Mouse (Mus musculus) ZHBTc4 (cell line): ENCODE results near the gene Caap1.

ENCODE experiments used
- DNase-seq: peaks from one replicate; pipeline ENCODE4 v3.0.0-alpha.2; 2011; ENCODE audit warnings: low read depth, low spot score

Caap1 gene

DNA sequence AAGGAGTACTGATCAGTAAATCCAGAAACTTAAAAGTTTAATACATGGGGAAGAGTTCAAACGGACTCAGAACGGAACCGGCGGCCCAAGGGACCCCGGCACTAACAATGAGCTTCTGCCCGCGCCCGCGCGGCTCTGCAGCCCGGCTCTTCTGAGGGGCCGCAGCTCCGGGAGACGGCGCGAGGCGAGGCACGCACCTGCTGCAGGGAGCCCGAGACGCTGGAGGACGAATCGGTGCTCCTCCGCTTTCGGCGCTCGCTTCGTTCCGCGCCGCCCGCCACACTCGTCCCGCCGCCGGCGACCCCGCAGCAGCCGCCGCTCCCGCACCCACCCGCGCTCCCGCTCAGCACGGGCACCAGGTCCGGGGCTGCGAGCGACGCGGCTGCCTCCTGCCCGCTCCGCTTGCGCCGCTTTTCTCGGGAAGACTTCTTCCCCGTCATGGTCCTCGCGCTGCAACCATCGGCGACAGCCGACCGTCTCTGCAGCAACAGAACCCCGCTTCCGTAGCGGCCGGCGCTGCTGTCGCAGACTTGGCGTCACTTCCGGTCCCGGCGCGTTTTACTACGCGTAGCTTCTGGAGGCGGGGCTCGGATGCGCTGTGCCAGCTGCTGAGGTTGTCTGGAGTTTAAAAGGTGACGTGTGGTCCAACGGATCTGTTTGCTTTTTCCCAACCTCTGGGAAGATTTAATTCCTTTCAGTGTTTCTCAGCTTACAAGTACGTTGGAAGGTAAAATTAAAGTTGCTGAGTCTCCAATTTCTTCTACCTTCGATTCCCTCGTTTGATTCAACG, at the start of gene Caap1, which contains the start of gene Gm10306:
Gene Caap1, minus strand, starts transcription at position 532 of the 790 bp plus-strand sequence.
Gene Gm10306, plus strand, starts transcription at position 282 of the 790 bp plus-strand sequence.
- DNase-seq: peak; percentile 97

GRCm38 (mm10) chr4:94605591-94605990, 49.0 kb upstream of the Caap1 start:
- no peak for DNase-seq

GRCm38 (mm10) chr4:94604452-94605019, 47.9 kb upstream of the Caap1 start:
- no peak for DNase-seq

DNA sequence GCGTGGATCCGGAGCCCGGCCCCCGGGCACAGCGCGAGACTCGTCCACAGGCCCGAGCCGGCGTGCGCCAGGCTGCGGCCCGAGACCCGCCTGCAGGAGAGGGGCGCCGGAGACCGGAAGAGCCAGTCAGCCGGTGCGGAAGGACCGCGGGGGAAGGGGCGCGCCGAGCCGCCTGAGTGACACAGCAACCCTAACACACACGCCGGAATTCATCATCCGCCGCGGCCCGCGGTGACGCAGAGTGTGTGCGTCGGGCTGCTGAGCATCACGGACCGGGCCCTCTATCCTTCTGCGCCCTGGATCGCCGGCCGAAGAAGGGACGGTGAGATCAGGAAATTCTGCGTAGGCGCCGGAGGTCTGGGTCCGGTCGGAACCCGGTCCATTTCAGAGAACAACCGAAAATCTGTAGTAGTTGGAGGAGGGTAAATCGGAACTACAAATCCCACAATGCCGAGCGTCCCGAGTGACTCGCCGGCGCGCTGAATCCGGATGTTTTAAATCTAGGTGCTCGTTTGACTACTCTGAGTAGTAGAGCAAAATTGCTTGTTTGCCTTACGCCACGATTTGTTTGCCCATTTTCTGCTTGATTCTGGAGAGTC, 46.5 kb upstream of the Caap1 start, which contains the start of gene Plaa:
Gene Plaa, minus strand, starts transcription at position 214 of the 599 bp plus-strand sequence.
- DNase-seq: peak; percentile 95

GRCm38 (mm10) chr4:94602496-94603030, 46.0 kb upstream of the Caap1 start:
- no peak for DNase-seq

DNA sequence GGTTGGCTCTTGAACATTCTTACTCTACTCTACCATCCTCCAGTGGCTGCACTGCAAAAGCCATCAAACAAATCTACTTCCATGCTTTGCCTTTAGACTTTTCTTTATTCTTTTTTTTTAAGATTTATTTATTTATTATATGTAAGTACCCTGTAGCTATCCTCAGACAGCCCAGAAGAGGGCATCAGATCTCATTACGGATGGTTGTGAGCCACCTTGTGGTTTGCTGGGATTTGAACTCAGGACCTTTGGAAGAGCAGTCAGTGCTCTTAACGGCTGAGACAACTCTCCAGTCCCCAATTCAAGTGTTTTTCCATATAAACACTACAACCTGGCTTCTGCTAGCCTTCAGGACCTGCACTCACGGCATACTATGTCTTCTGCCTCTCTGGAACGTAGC, 44.8 kb upstream of the Caap1 start:
- peak; percentile 40 for DNase-seq

DNA sequence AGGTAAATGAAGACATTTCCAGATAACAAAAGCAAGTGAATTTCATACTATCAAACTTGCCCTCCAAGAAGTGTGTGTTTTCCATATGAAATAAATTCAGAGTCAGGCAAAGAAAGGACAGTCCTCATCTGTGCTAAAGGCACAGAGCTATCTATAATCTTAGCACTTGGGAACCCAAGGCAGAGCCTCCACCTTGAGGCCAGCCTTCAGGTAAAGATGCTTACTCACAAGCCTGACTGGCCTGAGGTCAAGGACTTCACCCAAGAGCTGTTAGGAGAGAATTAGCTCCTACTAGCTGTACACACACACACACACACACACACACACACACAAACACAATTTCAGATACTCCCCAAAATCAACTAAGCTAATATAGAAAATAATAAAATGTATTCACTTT, 36.1 kb upstream of the Caap1 start:
- DNase-seq: no peak

DNA sequence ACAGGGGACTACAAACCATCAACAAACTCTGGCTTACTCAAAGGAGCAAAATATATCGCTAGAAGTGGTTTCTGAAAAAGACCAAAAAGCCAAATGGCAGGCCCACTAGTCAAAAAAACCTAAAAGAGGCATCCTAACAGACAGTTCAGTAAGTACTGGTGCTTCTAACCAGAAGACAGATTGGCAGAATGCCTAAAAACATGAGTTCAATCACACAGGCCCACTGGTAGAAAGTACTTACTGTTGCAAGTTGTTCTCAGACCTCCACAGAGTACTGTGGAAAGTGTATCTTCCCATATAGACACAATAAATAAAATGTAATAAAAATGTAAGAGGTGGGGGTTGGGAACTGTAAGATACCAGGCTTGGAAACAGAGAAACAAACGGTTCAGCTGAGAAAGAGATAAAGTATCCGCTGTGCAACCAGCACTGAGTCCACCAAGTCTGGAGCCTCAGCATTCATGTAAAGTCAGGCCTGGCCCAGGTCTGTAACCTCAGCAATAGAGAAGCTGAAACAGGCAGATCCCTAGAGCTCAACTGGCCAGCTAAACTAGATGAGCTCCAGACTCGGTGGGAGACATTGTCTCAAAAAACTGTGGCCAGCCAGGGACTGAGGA, 35.3 kb upstream of the Caap1 start:
- DNase-seq: no peak

- DNase-seq: no peak
These were observed 16.1 kb upstream of the Caap1 start for GRCm38 (mm10) chr4:94572677-94573076.

DNA sequence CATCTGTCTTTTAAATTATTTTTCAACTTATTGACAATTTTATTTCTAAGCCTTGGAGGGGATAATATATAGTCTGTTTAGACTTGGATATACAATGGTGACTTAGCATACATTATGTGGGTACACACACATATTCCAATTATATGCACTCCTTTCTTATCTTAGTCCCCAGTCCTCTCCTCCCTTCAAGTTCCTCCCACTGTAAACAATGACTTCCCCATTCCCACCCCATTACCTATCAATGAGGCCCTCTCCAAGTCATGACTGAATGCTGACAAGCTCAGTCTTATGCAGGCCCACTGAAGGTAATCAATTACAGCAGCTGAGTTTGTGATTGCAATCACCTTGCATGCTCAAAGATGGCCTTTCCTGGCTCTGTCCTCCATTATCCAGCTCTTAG, 7.7 kb upstream of the Caap1 start:
- no peak for DNase-seq

DNA sequence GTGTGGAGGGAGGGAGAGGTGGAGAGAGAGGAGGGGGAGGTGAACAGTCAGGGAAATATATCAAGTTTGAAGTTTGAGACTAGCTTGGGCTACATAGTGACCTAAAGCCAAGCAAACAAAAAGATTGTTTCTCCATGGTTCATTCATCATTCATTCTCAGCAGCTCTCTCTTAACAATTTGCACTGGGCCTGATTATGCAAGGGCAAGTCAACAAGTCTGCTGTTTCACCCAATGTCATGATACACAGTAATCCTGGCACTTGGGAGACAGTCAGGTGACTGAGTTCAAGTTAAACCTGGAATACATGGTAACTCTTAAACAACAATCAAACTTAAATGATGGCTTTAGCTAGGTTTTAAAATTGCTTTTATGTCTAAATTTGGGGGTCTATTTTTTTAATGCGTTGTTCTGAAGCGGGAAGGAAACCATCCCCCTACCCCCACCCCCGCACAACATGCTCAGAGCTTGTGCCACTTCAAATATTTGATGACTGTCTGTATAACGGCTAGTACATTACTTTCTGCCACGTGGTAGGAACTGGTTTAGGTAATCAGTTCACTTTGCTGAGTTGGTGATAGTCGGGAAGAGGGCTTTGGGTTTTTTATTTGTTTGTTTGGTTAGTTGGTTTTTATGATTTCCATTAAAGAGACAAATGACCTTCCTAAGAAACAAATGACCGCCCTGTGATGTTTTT, 5.5 kb upstream of the Caap1 start:
- DNase-seq: no peak

- DNase-seq: no peak
These were observed 3.7 kb upstream of the Caap1 start for GRCm38 (mm10) chr4:94560316-94560715.

DNA sequence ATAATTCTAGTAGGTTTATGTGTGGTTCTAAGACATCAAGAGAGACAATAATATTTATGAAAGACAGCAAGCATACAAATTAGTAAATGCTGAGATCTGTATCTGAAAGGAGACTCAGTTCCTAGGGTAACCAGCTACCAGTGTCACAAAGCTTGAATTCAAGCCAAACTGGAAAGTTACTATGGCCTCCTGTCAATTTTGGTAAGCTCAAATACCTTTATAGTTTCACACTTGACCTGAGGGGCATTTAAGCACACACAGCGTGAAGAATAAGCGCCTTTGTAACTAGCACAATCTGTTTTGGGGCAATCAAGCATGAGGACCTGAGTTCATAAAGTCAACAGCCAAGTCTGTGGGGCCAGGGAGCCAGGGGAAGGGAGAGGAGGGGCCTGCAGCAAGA, 2.7 kb upstream of the Caap1 start:
- DNase-seq: no peak

DNA sequence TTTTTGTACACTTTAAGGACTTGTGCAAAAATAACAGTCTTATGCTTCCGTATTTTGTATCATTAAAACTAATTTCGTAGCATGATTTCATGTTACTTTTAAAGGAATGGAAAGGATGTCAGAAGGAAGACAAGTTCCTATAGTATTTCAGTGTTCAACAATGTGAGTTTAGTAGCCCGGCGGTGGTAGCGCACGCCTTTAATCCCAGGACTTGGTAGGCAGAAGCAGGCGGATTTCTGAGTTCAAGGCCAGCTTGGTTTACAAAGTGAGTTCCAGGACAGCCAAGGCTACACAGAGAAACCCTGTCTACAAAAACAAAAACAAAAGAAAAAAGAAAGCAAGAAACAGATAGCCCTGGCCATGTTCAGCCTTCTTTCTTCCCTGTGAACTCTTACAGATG, 549 bp upstream of the Caap1 start:
- DNase-seq: peak; percentile 13

DNA sequence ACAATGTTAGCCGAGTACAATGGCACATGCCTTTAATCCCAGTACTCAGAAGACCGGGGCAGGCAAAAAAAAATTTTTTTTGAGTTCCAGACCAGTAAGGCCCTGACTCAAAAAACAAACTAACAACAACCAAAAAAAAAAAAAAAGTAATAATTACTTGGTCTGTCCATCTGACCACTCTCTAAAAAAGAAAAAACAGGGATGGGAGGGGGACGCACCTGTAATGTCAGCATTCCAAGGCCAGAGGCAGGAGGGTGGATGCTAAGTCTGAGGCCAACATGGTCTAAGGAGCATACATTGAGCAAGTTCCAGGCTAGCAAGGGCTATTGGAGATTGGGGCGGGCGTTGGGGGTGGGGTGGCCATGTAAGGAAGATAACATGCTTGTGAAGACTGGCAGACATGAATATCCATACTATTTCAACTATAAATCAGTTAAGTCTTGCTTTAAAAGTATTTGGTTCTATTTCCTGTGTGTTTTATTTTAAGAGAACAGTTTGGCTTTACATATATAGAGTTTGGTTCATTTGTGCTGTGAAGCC, 1.6 kb downstream of the Caap1 start:
- peak; percentile 27 for DNase-seq

DNA sequence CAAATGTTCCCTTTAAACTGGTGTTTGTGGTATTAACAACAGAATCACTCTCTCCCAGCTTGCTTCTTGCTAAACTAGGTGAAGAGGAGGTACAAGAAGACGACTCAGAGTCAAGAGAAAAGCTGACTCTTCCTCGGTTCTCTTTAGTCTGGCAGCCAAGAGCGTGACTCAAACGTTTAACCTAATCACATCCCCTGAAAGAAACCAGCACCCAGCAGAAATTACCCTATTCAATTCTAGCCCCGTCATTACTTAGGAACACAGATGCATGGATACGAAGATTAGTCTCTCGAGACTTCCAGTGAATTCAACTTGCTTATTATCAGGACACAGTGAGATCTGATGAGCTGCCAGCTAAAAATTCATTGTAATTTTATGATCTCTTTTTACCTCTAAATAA, 12.3 kb downstream of the Caap1 start:
- DNase-seq: no peak

DNA sequence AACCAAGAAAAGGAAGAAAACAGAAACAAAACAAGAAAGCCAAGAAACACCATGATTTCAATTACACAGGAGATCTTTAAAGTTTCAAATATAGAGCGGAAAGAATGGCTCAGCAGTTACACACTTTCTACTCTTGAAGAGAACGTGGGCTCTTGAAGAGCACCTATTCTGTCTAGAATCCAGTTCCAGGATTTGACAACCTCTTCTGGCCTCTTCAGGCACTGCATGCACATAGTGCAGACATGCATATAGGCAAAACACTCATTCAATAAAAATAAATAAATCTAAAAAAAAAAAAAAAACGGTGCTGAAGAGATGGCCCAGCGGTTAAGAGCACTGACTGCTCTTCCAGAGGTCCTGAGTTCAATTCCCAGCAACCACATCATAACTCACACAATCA, 13.6 kb downstream of the Caap1 start:
- DNase-seq: peak; percentile 64

DNA sequence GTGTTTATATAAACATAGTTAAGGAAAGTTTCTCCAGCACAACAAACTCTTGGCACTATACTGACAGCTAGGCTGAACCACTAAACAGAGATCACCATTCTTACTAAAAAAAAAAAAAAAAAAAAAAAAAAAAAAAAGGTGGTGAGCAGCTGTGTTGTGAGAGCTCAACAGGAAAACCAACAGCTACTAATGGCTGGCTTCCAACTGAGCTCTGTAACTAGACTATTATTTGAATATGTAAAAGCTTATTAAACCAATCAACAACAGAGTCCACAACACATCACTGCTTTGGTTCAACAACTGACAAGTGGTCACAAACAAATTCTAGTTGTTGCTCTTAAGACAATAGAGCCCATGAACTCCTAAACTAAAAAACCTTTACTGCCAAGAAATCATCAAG, 23.4 kb downstream of the Caap1 start:
- DNase-seq: no peak

DNA sequence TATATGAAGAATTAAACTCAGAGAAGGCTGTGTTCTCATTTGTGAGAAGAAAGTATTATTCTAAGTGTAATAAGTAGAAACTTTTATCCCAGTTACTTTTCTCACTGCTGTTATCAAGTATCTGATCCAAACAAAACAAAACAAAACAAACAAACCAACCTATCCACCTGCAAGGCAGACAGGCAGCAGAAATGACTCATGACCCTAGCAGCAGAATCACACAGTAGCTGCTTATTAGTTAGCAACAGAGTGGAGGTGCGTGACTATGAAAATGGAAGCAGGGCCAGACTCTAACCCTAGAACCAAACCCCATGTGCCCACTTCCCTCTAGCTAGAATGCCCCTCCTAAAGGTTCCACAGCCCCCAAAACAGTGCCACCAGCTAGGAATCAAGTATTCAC, 27.1 kb downstream of the Caap1 start:
- no peak for DNase-seq

DNA sequence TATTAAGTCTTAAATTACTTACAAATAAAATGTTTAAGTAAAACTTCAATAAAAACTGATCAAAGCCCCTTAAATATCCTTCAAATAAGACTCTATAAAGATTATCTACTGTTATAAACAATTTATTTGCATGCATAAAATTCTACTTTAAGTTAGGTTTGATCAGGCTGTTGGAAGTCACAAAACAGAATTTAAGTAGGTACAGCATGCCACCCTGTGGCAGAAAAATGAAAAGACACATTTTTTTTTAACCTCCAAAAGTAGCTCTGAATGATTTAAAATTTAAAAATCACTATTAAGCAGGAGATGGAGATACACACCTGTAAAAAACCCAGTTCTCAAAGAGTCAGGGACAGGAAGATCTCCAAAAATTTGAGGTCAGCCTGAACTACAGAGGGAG, 33.3 kb downstream of the Caap1 start:
- DNase-seq: no peak

- DNase-seq: peak; percentile 74
These were observed 39.0 kb downstream of the Caap1 start for GRCm38 (mm10) chr4:94517631-94518030.
